Mouse (Mus musculus): ENCODE data around the gene Meis3.

The Meis3 gene

GRCm38 (mm10) chr7:16174597-16175541 is at the start of gene Meis3:
Gene Meis3, plus strand, starts transcription at chr7:16175090.
- DNase-seq (ENCODE audit: low spot score in 2 of 2): peak in 1 of 2 experiments; percentile 46

GRCm38 (mm10) chr7:16125829-16126228 is 49.1 kb upstream of the Meis3 start:
- DNase-seq (ENCODE audit: low spot score in 2 of 2): no peak

DNA sequence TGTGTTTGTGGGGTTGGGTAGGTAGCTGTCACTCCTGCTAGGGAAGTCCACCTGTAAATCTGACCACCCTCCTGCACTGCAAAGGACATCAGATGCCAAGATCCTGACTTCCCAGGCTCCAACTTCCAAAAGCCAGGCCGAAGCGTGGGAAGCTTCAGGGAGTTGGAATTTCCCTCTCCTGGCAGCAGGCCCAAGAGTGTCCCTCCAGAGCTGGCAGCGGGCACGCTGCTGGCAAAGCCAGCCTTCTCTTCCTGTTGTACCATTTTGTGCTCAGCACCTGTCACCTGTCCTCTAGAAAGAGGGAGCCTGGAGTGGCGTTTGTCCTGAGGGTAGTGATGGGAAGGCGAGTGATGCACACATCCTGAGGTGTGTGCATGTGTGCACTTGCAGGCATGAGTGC is 46.5 kb upstream of the Meis3 start:
- no peak for DNase-seq (ENCODE audit: low spot score in 2 of 2)

- DNase-seq (ENCODE audit: low spot score in 2 of 2): no peak
Measured at GRCm38 (mm10) chr7:16128899-16129298, 46.0 kb upstream of the Meis3 start.

- peak; percentile 71 to 81 for DNase-seq (ENCODE audit: low spot score in 2 of 2)
Measured at GRCm38 (mm10) chr7:16129421-16129845, 45.5 kb upstream of the Meis3 start, which contains the start of gene Slc8a2. Gene Slc8a2, plus strand, starts transcription at chr7:16129826.

- no peak for DNase-seq (ENCODE audit: low spot score in 2 of 2)
Measured at GRCm38 (mm10) chr7:16129846-16130691, 44.8 kb upstream of the Meis3 start.

- DNase-seq (ENCODE audit: low spot score in 2 of 2): no peak
Measured at GRCm38 (mm10) chr7:16130956-16131634, 43.8 kb upstream of the Meis3 start.

DNA sequence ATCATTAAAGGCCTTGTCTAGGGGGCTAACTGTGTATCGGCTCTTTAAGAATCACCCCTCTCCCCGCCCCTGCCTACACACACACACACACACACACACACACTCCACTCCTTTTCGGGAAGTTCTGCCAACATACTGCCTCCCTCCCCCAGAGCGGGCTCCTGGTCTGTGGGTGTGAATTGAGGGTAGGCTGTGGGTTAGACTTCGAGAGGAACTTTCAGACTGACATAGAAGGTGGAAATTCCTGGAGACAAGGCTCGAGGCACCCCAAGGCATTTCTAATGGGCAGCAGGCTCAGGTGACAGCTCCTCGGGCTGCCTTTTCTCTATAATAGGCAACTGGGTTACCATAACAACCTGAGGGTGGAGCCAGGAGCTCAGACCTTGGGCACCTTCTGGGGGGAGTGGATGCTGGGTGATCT is 42.7 kb upstream of the Meis3 start:
- no peak for DNase-seq (ENCODE audit: low spot score in 2 of 2)

- no peak for DNase-seq (ENCODE audit: low spot score in 2 of 2)
Measured at GRCm38 (mm10) chr7:16132926-16133325, 42.0 kb upstream of the Meis3 start.

DNA sequence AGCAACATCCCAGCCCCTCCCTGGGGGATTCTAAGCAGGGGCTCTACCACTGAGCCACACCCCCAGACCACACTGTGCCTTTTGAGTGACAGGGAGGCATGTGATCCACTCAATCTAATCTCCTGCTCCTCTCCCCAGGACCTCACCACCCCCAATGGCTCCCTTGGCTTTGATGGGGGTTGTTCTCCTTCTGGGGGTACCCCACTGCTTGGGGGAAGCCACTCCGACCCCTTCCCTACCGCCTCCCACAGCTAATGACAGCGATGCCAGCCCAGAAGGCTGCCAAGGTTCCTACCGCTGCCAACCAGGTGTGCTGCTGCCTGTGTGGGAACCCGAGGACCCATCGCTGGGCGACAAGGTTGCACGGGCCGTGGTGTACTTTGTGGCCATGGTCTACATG is 41.2 kb upstream of the Meis3 start:
- no peak for DNase-seq (ENCODE audit: low spot score in 2 of 2)

- DNase-seq (ENCODE audit: low spot score in 2 of 2): no peak
Measured at GRCm38 (mm10) chr7:16134951-16135392, 39.9 kb upstream of the Meis3 start.

- DNase-seq (ENCODE audit: low spot score in 2 of 2): no peak
Measured at GRCm38 (mm10) chr7:16146489-16147410, 28.1 kb upstream of the Meis3 start.

DNA sequence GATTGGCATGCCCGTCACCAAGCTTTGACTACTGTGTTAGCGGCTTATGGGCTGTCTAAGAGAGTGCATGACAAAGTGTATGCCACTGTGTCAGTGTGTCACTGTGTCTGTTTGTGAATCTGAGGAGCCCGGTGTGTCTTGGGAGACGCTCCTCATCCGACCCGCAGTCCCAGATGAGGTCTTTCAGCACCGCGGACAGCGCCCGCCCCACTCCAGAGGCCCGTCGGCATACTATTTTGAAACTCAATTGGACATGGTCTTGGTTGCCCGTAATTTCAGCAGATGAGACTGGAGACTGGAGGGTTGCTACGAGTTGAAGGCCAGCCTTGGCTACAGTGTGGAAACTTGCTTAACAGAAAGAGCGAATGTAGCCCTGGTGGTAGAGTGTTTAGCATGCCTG is 27.2 kb upstream of the Meis3 start:
- peak in 1 of 2 experiments; percentile 79 for DNase-seq (ENCODE audit: low spot score in 2 of 2)

GRCm38 (mm10) chr7:16149241-16149640 is 25.6 kb upstream of the Meis3 start:
- no peak for DNase-seq (ENCODE audit: low spot score in 2 of 2)

DNA sequence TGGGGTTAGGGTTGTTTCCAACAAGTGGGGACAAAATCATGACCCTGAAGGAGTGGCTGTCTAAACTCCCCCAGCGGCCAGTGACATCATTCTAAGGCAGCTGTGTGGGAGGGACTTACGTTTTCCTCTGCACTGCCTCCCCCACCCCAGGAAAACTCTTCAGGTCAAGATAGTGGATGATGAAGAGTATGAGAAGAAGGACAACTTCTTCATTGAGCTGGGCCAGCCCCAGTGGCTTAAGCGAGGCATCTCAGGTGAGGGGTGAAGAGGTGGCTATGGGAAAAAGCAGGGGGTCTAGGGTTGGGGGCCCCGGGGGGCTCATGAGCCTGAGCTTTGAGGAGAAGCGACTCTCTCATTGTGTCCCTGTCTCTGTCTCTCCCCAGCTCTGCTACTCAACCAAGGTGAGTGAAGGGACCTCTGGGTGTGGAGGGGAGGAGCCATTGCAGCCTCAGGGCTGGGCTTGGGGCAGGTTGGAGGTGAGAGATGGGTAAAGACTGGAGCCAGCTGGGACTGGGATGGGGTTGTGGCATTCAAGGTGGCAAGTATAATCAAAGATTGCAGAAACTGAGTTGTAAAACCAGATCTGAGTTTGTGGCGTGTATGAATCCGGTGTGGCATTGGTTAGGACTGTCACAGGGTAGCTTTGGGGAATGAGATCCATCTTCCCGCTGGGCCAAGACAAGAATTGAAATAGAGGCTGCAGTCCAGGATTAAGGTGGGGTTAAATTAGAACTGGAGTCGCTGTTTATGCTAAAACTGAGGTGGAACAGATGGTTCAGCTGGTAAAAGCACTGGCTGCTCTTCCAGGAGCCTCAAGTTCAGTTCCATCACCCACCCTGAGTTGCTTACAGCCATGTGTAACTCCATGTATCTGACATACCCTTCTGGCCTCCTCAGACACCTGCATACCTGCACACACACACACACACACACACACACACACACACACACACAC is 24.4 kb upstream of the Meis3 start:
- DNase-seq (ENCODE audit: low spot score in 2 of 2): no peak

GRCm38 (mm10) chr7:16153522-16153921 is 21.4 kb upstream of the Meis3 start:
- DNase-seq (ENCODE audit: low spot score in 2 of 2): no peak

DNA sequence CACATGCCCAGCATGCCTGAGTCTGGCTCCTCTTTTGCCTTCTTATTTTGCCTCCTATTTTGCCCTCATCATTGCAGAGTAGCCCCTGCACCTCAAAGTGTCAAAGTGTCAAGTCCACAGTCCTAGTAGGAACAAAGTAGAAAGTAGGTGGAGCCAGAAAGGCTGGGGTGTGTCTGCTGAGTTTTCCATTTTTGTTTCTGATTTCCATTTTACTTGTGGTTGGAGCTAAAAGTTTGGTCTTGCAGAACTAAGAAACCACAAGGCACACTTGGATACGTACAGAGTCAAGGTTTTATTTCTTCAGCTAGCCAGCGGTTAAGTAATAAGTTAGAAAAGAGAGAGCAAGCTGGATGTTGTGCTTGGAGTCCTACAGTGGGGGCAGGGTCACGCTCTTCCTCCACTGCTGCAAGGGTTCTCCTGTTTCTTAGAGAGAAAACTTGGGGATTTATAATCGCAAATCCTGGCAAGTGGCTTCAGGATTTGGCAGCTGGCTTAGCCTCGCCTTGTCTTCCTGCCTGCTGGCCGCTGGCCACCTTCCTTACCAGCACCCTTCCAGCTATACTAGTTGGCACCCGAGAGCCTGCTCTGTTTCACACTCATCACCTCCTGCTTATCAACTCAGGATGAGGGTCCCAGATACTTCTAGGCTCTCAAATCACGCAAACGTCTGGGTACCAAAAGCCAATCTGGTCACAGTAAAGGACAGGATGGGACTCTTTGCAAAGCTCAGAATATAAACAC is 19.6 kb upstream of the Meis3 start:
- no peak for DNase-seq (ENCODE audit: low spot score in 2 of 2)

DNA sequence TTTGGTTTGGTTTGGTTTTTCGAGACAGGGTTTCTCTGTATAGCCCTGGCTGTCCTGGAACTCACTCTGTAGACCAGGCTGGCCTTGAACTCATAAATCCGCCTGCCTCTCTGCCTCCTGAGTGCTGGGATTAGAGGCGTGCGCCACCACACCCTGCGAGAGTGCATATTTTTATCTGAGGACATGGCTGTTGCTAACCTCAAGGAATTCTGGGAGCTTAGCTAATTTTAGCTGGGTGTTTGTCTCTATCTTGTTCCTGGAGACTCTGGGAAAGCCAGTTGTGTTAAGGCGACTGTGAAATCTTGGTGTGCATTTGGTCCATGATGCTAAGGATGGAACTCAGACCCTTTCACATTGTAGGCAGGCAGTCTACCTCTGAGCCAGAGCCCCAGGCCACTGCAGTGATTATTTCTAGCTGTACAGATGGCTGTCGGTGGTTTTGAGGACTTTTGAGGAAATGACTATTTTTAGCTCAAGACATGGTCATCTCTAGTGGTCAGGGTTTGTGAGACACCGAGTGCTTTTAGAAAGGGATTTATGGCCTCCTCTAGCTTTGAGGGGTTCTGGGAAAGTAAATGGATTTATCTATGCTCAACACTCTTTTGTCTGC is 18.7 kb upstream of the Meis3 start:
- no peak for DNase-seq (ENCODE audit: low spot score in 2 of 2)

Data from urinary bladder, postnatal 4 days (tissue).